Mouse (Mus musculus) G1E (cell line): ENCODE data around the gene Dach1.

Experiments
- CTCF ChIP-seq: IDR thresholded peaks from 2 replicates; pipeline ENCODE4 v1.5.1; 2012; ENCODE audit warnings: low read depth, low read length, inconsistent platforms, mixed read lengths
- GATA1 ChIP-seq: IDR thresholded peaks from 2 replicates; pipeline ENCODE4 v1.6.1; 2012; ENCODE audit warnings: borderline replicate concordance, low read length, inconsistent platforms, mixed read lengths
- GATA2 ChIP-seq: IDR thresholded peaks from 2 replicates; pipeline ENCODE4 v1.6.1; 2012; ENCODE audit warnings: low read depth, low read length, inconsistent platforms, borderline replicate concordance
- POLR2AphosphoS5 ChIP-seq: IDR thresholded peaks from 2 replicates; pipeline ENCODE4 v1.6.1; 2012; ENCODE audit warnings: low read depth, low read length, inconsistent platforms; ENCODE audit not compliant: insufficient replicate concordance
- TAL1 ChIP-seq: conservative IDR thresholded peaks from 2 replicates; pipeline ENCODE4 v1.6.1; 2012; ENCODE audit warnings: low read depth, low read length, inconsistent platforms, mixed read lengths

- TF ChIP-seq CTCF (no peak), GATA1 (no peak), TAL1 (no peak), POLR2AphosphoS5 (no peak), GATA2 (no peak)
Observed at GRCm38 (mm10) chr14:98046960-98047359, 122.6 kb downstream of the Dach1 start.
